Comparison of ENCODE assay signal across 28 mouse cellular contexts in the genomic region with DNA sequence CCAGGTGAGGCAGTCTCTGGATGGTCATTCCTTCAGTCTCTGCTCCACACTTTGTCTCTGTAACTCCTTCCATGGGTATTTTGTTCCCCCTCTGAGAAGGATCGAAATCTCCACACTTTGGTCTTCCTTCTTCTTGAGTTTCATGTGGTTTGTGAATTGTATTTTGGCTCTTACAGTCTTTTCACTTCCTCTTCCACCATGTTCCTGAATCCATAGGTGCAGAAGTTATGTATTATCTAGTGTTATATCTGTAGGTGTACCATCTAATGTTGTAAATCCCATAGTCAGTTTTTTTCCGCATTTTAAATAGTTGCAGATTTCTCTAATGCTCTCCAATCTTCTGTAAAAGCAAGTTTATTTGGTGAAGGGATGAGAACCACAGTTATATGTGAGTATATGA.
"Had no signal": no experiment of that assay in that cellular context is flagged by ENCODE, and none has a peak within 500 bp of the region (broad histone marks: within the 10 kb centered on the region; RNA-seq: fewer than 3 reads in every experiment).

No protein-coding gene starts in this region.

- H3K27ac ChIP-seq: embryonic facial prominence, embryonic 10.5 days; embryonic facial prominence, embryonic 12.5 days; embryonic facial prominence, embryonic 13.5 days; embryonic facial prominence, embryonic 15.5 days; forebrain, embryonic 12.5 days; forebrain, embryonic 13.5 days; forebrain, embryonic 15.5 days; gastrocnemius, adult 2 months; heart, adult 2 months; heart, embryonic 10.5 days had no signal

- DNase-seq: cerebellum, adult 8-10 months; cerebellum, adult 9-10 months; cerebellum, adult 9-11 months; cerebellum, postnatal 10 days; cerebellum, postnatal 14 days; cerebellum, postnatal 25 days; cerebellum, postnatal 36 days; embryo, embryonic 11 days; forebrain, postnatal 0 days; gastrocnemius, adult 2 months; gastrocnemius, postnatal 10 days; gastrocnemius, postnatal 14 days; gastrocnemius, postnatal 25 days; gastrocnemius, postnatal 36 days; heart, adult 11 months; heart, adult 18-20 months; heart, adult 2 months had no signal

- H3K4me3 ChIP-seq: embryonic facial prominence, embryonic 10.5 days; embryonic facial prominence, embryonic 12.5 days; embryonic facial prominence, embryonic 13.5 days; embryonic facial prominence, embryonic 15.5 days; erythroblast, embryonic 14.5 days; forebrain, embryonic 12.5 days; forebrain, embryonic 13.5 days; forebrain, embryonic 15.5 days; gastrocnemius, adult 2 months; heart, adult 2 months; heart, embryonic 10.5 days had no signal

- H3K9me3 ChIP-seq: embryonic facial prominence, embryonic 10.5 days; embryonic facial prominence, embryonic 12.5 days; embryonic facial prominence, embryonic 13.5 days; embryonic facial prominence, embryonic 15.5 days; forebrain, embryonic 12.5 days; forebrain, embryonic 13.5 days; forebrain, embryonic 15.5 days; heart, embryonic 10.5 days had no signal

- H3K4me1 ChIP-seq: embryonic facial prominence, embryonic 12.5 days; embryonic facial prominence, embryonic 13.5 days; embryonic facial prominence, embryonic 15.5 days; forebrain, embryonic 12.5 days; forebrain, embryonic 13.5 days; forebrain, embryonic 15.5 days had no signal

- H3K36me3 ChIP-seq: embryonic facial prominence, embryonic 10.5 days; embryonic facial prominence, embryonic 12.5 days; embryonic facial prominence, embryonic 13.5 days; embryonic facial prominence, embryonic 15.5 days; forebrain, embryonic 12.5 days; forebrain, embryonic 15.5 days; heart, embryonic 10.5 days had no signal

- H3K27me3 ChIP-seq: embryonic facial prominence, embryonic 12.5 days; embryonic facial prominence, embryonic 13.5 days; embryonic facial prominence, embryonic 15.5 days; forebrain, embryonic 12.5 days; forebrain, embryonic 13.5 days; forebrain, embryonic 15.5 days had no signal

- ATAC-seq: forebrain, embryonic 13.5 days; forebrain, embryonic 14.5 days; forebrain, embryonic 15.5 days; forebrain, embryonic 16.5 days; forebrain, postnatal 0 days had no signal
